Mouse (Mus musculus): ENCODE measurements at regions not wholly inside any gene's neighbourhood (a gene's known extent, or its start where the extent isn't known, plus 50 kb on each side); places are given as distances from the start of the nearest gene placed in this dataset.

DNA sequence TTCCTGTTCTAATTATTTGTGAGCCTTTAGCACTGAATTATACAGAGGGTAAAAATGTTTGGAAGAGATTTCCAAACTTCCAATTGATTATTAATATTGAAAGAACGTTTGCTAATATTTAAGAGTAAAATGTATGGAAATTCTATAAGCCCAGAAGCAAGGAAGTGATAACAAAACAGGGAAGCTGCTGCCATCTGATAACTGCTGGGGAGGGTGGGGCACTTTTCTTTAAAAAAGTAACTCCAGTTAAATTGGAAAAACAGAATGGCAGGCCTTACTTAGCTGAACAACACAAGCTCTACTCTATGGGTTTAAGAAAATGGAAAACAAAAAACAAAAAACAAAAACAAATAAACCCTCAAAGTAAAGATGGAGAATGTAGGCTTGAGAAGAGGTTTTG, 1327.7 kb downstream of the Hace1 start:
- no peak for DNase-seq

GRCm38 (mm10) chr10:46922527-46923200, 1345.0 kb downstream of the Hace1 start:
- no peak for DNase-seq

DNA sequence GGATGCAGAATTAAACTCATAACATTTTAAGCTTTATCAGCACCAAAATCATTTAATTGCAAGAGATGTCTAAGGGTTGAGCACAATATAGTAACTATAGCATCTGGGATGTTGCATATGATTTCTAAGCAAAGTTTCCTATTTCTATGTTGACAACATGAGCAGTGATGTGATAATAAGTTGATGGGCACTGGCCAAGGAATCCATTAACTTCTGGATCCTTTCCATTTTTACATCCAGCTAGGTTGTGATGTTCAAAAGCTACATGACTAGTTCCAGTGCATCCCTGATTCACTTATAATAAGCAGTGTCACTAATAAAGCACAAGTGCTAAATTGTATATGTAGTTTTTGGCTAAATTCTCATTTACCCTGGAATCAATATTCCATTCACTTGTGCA, 1356.7 kb downstream of the Hace1 start:
- no peak for DNase-seq

DNA sequence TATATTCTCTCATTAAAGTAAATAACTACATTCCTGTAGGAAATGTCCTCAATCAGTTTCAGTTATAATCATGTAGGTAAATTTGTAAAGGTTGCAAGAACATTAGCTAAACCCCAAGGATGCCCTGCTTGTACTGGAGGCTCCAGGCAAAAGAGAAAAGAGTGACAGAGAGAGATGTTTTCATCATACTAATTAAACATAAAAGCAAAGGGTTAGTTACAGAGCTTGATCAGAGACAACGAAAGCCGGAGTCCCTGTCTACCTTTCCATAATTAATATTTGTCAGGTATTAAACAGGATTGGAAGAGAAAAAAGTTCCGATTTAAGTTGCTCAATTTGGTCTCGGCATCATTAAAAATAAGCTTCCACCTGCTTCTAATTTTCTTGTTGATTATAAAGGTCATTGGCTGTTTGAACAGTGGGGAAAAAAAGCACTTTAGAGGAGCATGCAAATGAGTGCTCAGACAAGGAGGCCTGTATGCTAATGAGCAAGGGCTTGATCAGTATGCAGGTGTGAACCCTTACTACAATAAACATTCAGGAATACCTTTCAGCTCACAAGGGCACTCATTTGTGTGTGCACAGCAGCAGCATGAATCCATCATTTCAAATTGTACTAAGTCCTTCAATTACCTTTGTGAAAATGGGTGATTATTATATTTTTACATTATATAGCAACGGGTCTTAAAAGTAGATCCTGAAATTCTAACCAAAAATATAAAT, 1358.8 kb downstream of the Hace1 start:
- DNase-seq: no peak

GRCm38 (mm10) chr10:46939338-46939737, 1361.7 kb downstream of the Hace1 start:
- DNase-seq: no peak

DNA sequence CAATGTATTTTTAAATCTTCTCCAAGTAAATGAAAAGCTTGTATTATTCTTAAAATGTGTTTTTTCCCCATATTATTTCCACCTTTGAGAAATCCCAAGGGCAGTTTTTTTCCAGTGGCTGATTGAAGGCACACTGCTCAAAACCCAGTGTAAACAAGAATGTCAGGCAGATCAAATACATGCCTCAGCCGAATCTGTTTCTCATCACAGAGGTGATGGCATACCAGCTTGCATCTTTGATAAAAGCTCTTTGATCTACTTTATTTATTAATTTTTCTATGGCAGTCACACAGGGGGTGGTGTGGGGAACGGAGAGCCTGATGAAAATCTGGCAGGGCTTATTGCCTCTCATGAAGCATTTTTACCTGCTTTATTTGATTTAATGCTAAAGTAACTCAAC, 1362.2 kb downstream of the Hace1 start:
- DNase-seq: no peak

DNA sequence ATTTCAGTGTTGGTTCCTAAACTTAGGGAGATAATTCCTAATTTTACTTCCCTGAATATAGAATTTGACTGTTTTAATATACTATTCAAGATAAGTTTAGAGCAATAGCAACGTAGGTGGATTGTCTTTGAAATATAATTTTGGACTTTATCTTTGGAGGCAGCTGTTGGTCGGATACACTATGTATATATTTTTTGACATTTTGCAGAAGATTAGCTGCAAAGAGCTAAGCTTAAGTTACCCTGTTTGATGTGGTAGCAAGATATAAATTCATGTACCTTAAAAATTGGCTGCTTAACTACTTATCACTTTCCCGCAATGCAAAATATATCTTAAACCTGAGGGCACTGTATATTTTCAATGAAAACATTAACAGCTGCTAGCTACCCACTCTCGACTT, 1375.3 kb downstream of the Hace1 start:
- no peak for DNase-seq

DNA sequence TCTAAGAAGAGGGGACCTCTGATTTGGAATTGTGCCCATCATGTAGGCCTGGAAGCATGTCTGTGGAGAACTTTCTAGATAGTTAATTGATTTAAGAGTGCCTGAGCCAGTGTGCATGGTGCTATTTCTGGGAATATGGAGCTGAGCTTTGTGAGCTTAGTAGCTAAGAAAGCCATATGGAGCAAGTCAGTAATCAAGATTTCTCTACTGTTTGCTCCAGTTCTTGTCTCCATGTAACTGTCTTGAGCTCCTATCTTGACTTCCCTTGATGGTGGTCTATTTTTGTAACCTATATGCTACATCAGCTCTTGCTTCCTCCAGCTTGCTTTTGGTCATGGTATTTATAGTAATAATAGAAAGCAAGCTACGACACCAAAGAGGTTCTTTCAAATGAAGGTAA, 1377.1 kb downstream of the Hace1 start:
- no peak for DNase-seq

GRCm38 (mm10) chr10:46980410-46980809, 1402.8 kb downstream of the Hace1 start:
- DNase-seq: no peak

GRCm38 (mm10) chr10:46999701-47000100, 1422.1 kb downstream of the Hace1 start:
- DNase-seq: no peak

DNA sequence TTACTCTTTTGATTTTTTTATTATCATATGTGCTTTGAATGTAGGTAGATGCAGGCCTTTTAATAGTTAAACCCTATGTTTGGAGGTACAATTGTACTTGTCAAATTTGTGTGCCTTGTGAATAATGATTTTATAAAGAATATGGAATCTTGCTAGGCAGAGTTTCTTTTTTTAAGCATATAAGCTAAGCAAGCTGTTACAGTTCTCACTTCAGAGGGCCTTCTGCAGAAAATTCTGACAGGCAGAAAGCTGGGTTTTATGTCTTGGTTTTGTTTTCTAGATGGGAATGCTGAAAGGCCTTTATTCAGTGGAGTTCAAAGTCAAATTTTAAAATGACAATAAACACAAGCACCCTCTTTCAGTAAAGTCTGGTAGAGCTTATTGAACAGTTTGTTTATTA, 1451.1 kb downstream of the Hace1 start:
- DNase-seq: no peak

GRCm38 (mm10) chr10:47054672-47055071, 1477.0 kb downstream of the Hace1 start:
- DNase-seq: no peak

DNA sequence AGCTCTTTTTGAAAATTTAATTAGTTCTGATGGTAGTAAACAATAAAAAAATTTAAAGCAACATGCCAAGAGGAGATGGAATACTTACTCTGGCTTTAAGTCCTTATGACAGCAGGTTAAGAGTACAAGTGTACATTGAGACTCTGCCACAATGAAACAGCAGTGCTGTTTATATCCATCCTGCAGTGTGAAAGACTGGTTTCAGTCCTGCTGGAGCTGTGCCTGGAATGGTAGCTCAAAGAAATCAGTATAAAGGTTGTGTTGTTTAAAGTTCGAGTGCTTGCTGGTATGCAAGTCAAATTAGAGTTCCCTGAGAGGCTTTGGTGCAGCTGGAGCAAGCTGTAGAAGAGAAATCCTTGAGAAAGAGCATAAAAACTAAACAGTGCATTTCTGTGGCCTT, 1524.9 kb downstream of the Hace1 start:
- peak; percentile 8 for DNase-seq

All from right cerebral cortex, postnatal 14 days (tissue).